11 mouse cellular contexts compared by ENCODE assay signal in genomic region chr7:75470318-75470925, GRCm38 (mm10). TPM values are rescaled to one million over a fixed set of nuclear protein-coding genes. Genes with fewer than 3 reads are reported as not detected.
DNase-seq lines count a peak whose midpoint lies in the region; ATAC-seq and TF ChIP-seq lines count a peak whose summit lies in the region.
"Had no signal": no experiment of that assay in that cellular context is flagged by ENCODE, and none has a peak within 500 bp of the region (broad histone marks: within the 10 kb centered on the region; RNA-seq: fewer than 3 reads in every experiment).

No protein-coding gene starts in this region.

- no peak for ATAC-seq in hindbrain, postnatal 0 days
- ATAC-seq in hindbrain, embryonic 14.5 days (ENCODE audit: low FRiP score): no peak
- no peak for ATAC-seq in activated CD4-positive, CD25-positive, alpha-beta regulatory T cell, adult 4 months
- ATAC-seq: inflammation-experienced regulatory T-cells, adult 6 months had no signal

- H3K4me1 ChIP-seq in hindbrain, postnatal 0 days (ENCODE audit: insufficient read depth, low read length): no peaks in the 10 kb centered on the region
- H3K4me1 ChIP-seq in hindbrain, embryonic 14.5 days (replicated peaks; ENCODE audit: control insufficient read depth, insufficient read depth, low read length): no peaks in the 10 kb centered on the region
- peaks cover 11 to 54% of the 10 kb centered on the region in 2 experiments for H3K4me1 ChIP-seq in CH12.LX (ENCODE audit: control insufficient read depth in 1 of 2, insufficient read depth in 2 of 2)
- peaks cover 13% of the 10 kb centered on the region for H3K4me1 ChIP-seq in brown adipose tissue, adult 24 weeks (ENCODE audit: control insufficient read depth, insufficient read depth, insufficient read length, low read length)

- in situ Hi-C loops in CH12.LX (cut with MboI; ENCODE audit: low pct_ligation_motif_present, low pct_unique_long_range_greater_than_20kb, low sequenced_read_pairs): no loop called here

- H3K9ac ChIP-seq in hindbrain, postnatal 0 days (replicated peaks; ENCODE audit: low read length): no peak overlapping the region
- no peak overlapping the region for H3K9ac ChIP-seq in hindbrain, embryonic 14.5 days
- H3K9ac ChIP-seq in CH12.LX (ENCODE audit: insufficient read depth, low read depth): no peak overlapping the region

- no peak overlapping the region for H3K4me2 ChIP-seq in hindbrain, postnatal 0 days (ENCODE audit: low read depth, low read length)
- H3K4me2 ChIP-seq in hindbrain, embryonic 14.5 days (replicated peaks): no peak overlapping the region
- no peak overlapping the region for H3K4me2 ChIP-seq in CH12.LX (ENCODE audit: insufficient read depth, low read depth, poor library complexity, severe bottlenecking)

- H3K9me3 ChIP-seq in hindbrain, postnatal 0 days (ENCODE audit: low read length): no peaks in the 10 kb centered on the region
- no peaks in the 10 kb centered on the region for H3K9me3 ChIP-seq in hindbrain, embryonic 14.5 days (ENCODE audit: control insufficient read depth, low read length)
- no peaks in the 10 kb centered on the region for H3K9me3 ChIP-seq in CH12.LX (replicated peaks; ENCODE audit: low read length)

- TF ChIP-seq CTCF in hindbrain, postnatal 0 days (IDR thresholded peaks at IDR 0.05; ENCODE audit: low read depth): no peak
- TF ChIP-seq CTCF in CH12.LX (conservative IDR thresholded peaks at IDR 0.05 in 1 of 2, IDR thresholded peaks at IDR 0.05 in 1 of 2; ENCODE audit: low read depth in 2 of 2, low read length in 2 of 2): no peak

- DNase-seq in hindbrain, postnatal 0 days (ENCODE audit: low spot score): peak; percentile 1
- DNase-seq in hindbrain, embryonic 14.5 days (ENCODE audit: low spot score): no peak
- DNase-seq in CH12.LX (ENCODE audit: extremely low read depth): peak; percentile 36
- DNase-seq in kidney, postnatal 25 days: peak; percentile 27 to 45
- no peak for DNase-seq in left cerebral cortex, adult 9 months (ENCODE audit: low spot score in 2 of 2)
- no peak for DNase-seq in left cerebral cortex, postnatal 10 days (ENCODE audit: extremely low spot score in 1 of 2, low spot score in 2 of 2)
- DNase-seq: cerebellum, postnatal 10 days had no signal

- H3K4me3 ChIP-seq in hindbrain, postnatal 0 days (ENCODE audit: low read length): no peak overlapping the region
- H3K4me3 ChIP-seq in hindbrain, embryonic 14.5 days (replicated peaks; ENCODE audit: low read length): no peak overlapping the region
- H3K4me3 ChIP-seq in CH12.LX (replicated peaks in 1 of 3; ENCODE audit: low read depth in 2 of 3, low read length in 2 of 3, poor library complexity in 1 of 3): no peak overlapping the region
- no peak overlapping the region for H3K4me3 ChIP-seq in brown adipose tissue, adult 24 weeks (ENCODE audit: insufficient read depth, low read depth, low read length)

- H3K36me3 ChIP-seq in hindbrain, postnatal 0 days (ENCODE audit: insufficient read depth, low read length): no peaks in the 10 kb centered on the region
- no peaks in the 10 kb centered on the region for H3K36me3 ChIP-seq in hindbrain, embryonic 14.5 days (replicated peaks; ENCODE audit: control insufficient read depth, insufficient read depth)
- peaks cover 0 to 3% of the 10 kb centered on the region in 2 experiments for H3K36me3 ChIP-seq in CH12.LX (replicated peaks in 1 of 2; ENCODE audit: control insufficient read depth in 1 of 2, insufficient read depth in 1 of 2, low read length in 1 of 2)

- TF ChIP-seq POLR2A in CH12.LX (IDR thresholded peaks at IDR 0.05; ENCODE audit: low read depth, low read length): no peak

- intact Hi-C loops in left cerebral cortex, postnatal 10 days (cut with DNase I): no loop called here

- dilution Hi-C loops in CH12.LX (cut with MboI; ENCODE audit: extremely low pct_ligation_motif_present, extremely low pct_unique_long_range_greater_than_20kb, low sequenced_read_pairs): no loop called here

- 34% methylated on average over 7 of the region's 7 CpGs for WGBS in hindbrain, postnatal 0 days
- 29% methylated on average over 7 of the region's 7 CpGs for WGBS in hindbrain, embryonic 14.5 days

- TF ChIP-seq RAD21 in CH12.LX (IDR thresholded peaks at IDR 0.05; ENCODE audit: low read depth, low read length): no peak

- TF ChIP-seq EP300 in CH12.LX (IDR thresholded peaks at IDR 0.05; ENCODE audit: low read length): no peak

- H3K27me3 ChIP-seq in hindbrain, postnatal 0 days (ENCODE audit: insufficient read depth, low read length): no peaks in the 10 kb centered on the region
- no peaks in the 10 kb centered on the region for H3K27me3 ChIP-seq in hindbrain, embryonic 14.5 days (ENCODE audit: control insufficient read depth, insufficient read depth, low read length)
- no peaks in the 10 kb centered on the region for H3K27me3 ChIP-seq in CH12.LX (replicated peaks)

- H3K79me2 ChIP-seq in CH12.LX (replicated peaks; ENCODE audit: control insufficient read depth, extremely low read depth, insufficient read depth, poor library complexity, severe bottlenecking): peaks cover 20% of the 10 kb centered on the region

- no peak overlapping the region for H3K27ac ChIP-seq in hindbrain, postnatal 0 days
- no peak overlapping the region for H3K27ac ChIP-seq in hindbrain, embryonic 14.5 days
- H3K27ac ChIP-seq in CH12.LX (ENCODE audit: insufficient read depth, low read depth): no peak overlapping the region
- H3K27ac ChIP-seq in brown adipose tissue, adult 24 weeks (replicated peaks; ENCODE audit: low read depth, low read length): peak overlapping the region; percentile 4; the same call in 1 of the 2 replicates
- H3K27ac ChIP-seq: macrophage had no signal

TF ChIP-seq in CH12.LX, 34 proteins besides CTCF, POLR2A, EP300 and RAD21:
- no peak for TF ChIP-seq PAX5 (IDR thresholded peaks at IDR 0.05; ENCODE audit: low read length)
- no peak for TF ChIP-seq MYC (IDR thresholded peaks at IDR 0.05; ENCODE audit: low read depth, low read length)
- TF ChIP-seq ZC3H11A (IDR thresholded peaks at IDR 0.05; ENCODE audit: low read depth, low read length): no peak
- no peak for TF ChIP-seq ELF1 (IDR thresholded peaks at IDR 0.05; ENCODE audit: low read depth, low read length)

RNA-seq across cellular contexts. Expression of gene Akap13, which starts 15.1 kb away (rescaled TPM):
- 26.1 and 31.7 TPM in 2 replicates for total RNA-seq in hindbrain, postnatal 0 days (2014; rRNA removed)
- 13.8 and 14.3 TPM in 2 replicates for polyA plus RNA-seq in hindbrain, postnatal 0 days (2015; fragmentation: Nextera tagmentation; extraction: Ambion mirVana)
- polyA plus RNA-seq in hindbrain, embryonic 14.5 days (2014; fragmentation: Nextera tagmentation; extraction: Ambion mirVana): 19.1 and 19.8 TPM in 2 replicates
- total RNA-seq in CH12.LX (2012; rRNA removed) (27.4 and 27.7 TPM in 2 replicates), CH12.LX (2014; rRNA removed) (10.2 and 11.4 TPM in 2 replicates)
- 28.0 and 32.5 TPM in 2 replicates for polyA plus RNA-seq in CH12.LX (2012; ENCODE audit: insufficient read length, low read depth)
- 16.2 and 24.8 TPM in 2 replicates for polyA plus RNA-seq in brown adipose tissue, adult 24 weeks (2012; ENCODE audit: insufficient read depth, insufficient read length, missing spikeins)
- total RNA-seq in left cerebral cortex, postnatal 10 days (2021): 10 to 100 TPM; 23.3 to 25.8 TPM
- polyA plus RNA-seq in activated CD4-positive, CD25-positive, alpha-beta regulatory T cell, adult 4 months (2017; shearing (Covaris generic)): 100 to 1,000 TPM; 266 to 304 TPM

Comparison
In these comparisons a context has a peak if more than half of its experiments do, and no peak if none do; other contexts are left out.
1. DNase-seq: peak in hindbrain, postnatal 0 days (single experiment), CH12.LX (single experiment) and kidney, postnatal 25 days (2 of 2); none in hindbrain, embryonic 14.5 days (single experiment), left cerebral cortex, adult 9 months (0 of 2) and left cerebral cortex, postnatal 10 days (0 of 2).